Mouse (Mus musculus): ENCODE measurements around the gene Msmb.

- TF ChIP-seq CTCF (IDR thresholded peaks at IDR 0.05; ENCODE audit: borderline replicate concordance, extremely low read depth, insufficient read depth, insufficient read length) (no peak), POLR2A (IDR thresholded peaks at IDR 0.05; ENCODE audit: borderline replicate concordance, extremely low read depth, insufficient read depth, insufficient read length, poor library complexity, severe bottlenecking) (peak; percentile 62; the same call in 1 of the 2 replicates)
Observed at GRCm38 (mm10) chr14:32201791-32202451, 60.1 kb downstream of the Msmb start, which contains the start of the genes Timm23 and Parg.
